ENCODE assay signal across 25 mouse cellular contexts in the genomic region with DNA sequence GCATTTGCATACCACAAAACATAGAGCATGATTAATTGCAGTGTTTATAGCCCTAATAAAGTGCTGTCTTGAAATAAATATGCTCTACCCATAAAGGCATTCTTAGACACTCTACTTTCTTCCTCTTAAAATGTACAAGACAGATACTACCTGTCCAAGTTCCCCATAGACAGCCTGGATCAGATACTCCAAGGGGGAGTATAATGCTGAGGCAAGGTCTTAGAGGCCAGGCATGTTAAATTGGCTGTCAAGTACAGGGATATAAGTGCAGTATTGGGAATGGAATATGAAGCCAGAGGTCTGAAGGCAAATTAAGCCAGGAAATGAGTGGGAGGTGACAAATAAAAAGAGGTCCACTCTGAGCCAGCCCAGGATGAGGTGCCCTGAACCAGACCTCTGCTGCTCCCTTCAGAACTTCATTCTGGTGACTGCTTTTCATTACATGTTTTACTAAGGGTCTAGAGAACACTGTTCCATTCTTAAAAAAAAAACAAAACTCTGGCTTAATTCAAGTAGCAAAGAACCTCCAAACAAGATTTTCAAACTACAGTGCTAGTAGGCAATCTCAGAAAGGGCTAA.
"Had no signal": no experiment of that assay in that cellular context is flagged by ENCODE, and none has a peak within 500 bp of the region (broad histone marks: within the 10 kb centered on the region; RNA-seq: fewer than 3 reads in every experiment).

No protein-coding gene starts in this region.

- H3K27ac ChIP-seq: gastrocnemius, adult 2 months; heart, embryonic 10.5 days; hindbrain, embryonic 10.5 days; hindbrain, embryonic 12.5 days; hindbrain, embryonic 14.5 days; intestine, embryonic 15.5 days; layer of hippocampus, adult 2 months; left cerebral cortex, adult 2 months; limb, embryonic 10.5 days; limb, embryonic 12.5 days; liver, embryonic 13.5 days; liver, embryonic 15.5 days had no signal

- H3K4me1 ChIP-seq: heart, embryonic 10.5 days; heart, embryonic 12.5 days; hindbrain, embryonic 10.5 days; hindbrain, embryonic 12.5 days; intestine, embryonic 15.5 days; limb, embryonic 10.5 days; limb, embryonic 12.5 days had no signal

- H3K9ac ChIP-seq: heart, embryonic 12.5 days; hindbrain, embryonic 12.5 days; hindbrain, embryonic 14.5 days; intestine, embryonic 15.5 days; limb, embryonic 12.5 days; liver, embryonic 13.5 days; liver, embryonic 15.5 days had no signal

- H3K4me2 ChIP-seq: heart, embryonic 12.5 days; hindbrain, embryonic 12.5 days; hindbrain, embryonic 14.5 days; intestine, embryonic 15.5 days; limb, embryonic 12.5 days; liver, embryonic 11.5 days; liver, embryonic 13.5 days; liver, embryonic 15.5 days had no signal

- ATAC-seq: hindbrain, embryonic 16.5 days; inflammation-experienced regulatory T-cells, adult 6 months; intestine, embryonic 15.5 days; intestine, postnatal 0 days had no signal

- H3K9me3 ChIP-seq: heart, embryonic 10.5 days; heart, embryonic 12.5 days; hindbrain, embryonic 12.5 days; intestine, embryonic 15.5 days; limb, embryonic 10.5 days; limb, embryonic 12.5 days; liver, embryonic 13.5 days; liver, embryonic 15.5 days had no signal

- H3K4me3 ChIP-seq: gastrocnemius, adult 2 months; heart, embryonic 10.5 days; heart, embryonic 12.5 days; hindbrain, embryonic 10.5 days; hindbrain, embryonic 12.5 days; intestine, embryonic 15.5 days; layer of hippocampus, adult 2 months; left cerebral cortex, adult 2 months; limb, embryonic 10.5 days; limb, embryonic 12.5 days; liver, embryonic 13.5 days; liver, embryonic 15.5 days had no signal

- H3K27me3 ChIP-seq: heart, embryonic 12.5 days; hindbrain, embryonic 12.5 days; intestine, embryonic 15.5 days; limb, embryonic 12.5 days; liver, embryonic 13.5 days; liver, embryonic 15.5 days had no signal

- DNase-seq: gastrocnemius, adult 2 months; gastrocnemius, postnatal 10 days; gastrocnemius, postnatal 25 days; heart, adult 18-20 months; heart, postnatal 10 days; heart, postnatal 4 days; kidney, adult 2 months; kidney, adult 9 months; liver; liver, embryonic 13.5 days had no signal

- H3K36me3 ChIP-seq: heart, embryonic 10.5 days; heart, embryonic 12.5 days; hindbrain, embryonic 10.5 days; hindbrain, embryonic 12.5 days; intestine, embryonic 15.5 days; limb, embryonic 10.5 days; limb, embryonic 12.5 days; liver, embryonic 15.5 days had no signal
